Mouse (Mus musculus): ENCODE measurements around the gene Kdm8. TPM values are rescaled to one million over a fixed set of nuclear protein-coding genes. Genes with fewer than 3 reads are reported as not detected.

Gene Kdm8
- polyA plus RNA-seq, 1 experiment, result 5.5 TPM

DNA sequence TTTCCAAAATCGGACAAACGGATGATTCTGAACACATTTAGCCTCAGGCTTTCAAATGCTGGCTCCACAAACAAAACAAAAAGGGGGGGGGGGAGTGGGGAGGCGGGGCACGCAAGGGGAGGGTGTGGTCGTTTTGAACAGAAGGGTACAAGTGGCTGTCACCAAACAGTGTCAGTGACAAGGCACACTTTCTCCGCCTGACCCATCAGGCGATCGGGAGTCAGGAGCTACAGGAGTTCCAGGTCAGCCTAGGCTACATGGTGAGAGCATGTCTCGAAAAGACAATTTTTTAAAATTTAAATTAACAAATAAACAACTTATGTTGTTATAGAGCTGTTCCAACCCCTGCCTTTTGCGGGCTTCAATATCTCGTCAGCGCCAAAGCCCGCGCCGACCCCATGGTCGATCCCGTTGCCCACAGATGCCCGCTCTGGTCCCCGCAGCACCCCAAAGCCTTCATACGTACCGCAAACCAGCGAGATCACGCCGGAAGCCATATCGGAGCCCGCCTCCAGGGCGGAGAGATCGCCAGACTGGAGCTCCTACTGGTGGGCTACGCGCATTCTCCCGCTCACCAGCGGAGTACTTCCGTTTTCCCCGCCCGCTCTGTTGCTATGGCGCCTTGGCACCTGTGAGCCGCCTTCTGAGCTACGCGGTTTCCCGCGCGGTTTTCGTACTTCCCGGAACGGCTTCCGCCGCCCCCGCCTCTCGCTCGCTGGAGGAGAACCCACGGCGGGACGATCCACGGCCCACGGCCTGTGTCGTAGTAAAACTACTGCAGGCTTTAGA is 46.7 kb downstream of the Kdm8 start, which contains the start of gene Nsmce1:
Nsmce1 (minus strand) TSS at position 650 of the 789 bp plus-strand sequence.
- peak within 1 kb of the TSS; percentile 59 for H3K4me3 ChIP-seq (ENCODE audit: insufficient read depth, low read length)
- H3K4me1 ChIP-seq (ENCODE audit: control insufficient read depth, insufficient read depth, low read length), result peaks cover 1% of the 10 kb centered on the region; the same call in 1 of the 2 replicates
- TF ChIP-seq CTCF (IDR thresholded peaks at IDR 0.05; ENCODE audit: extremely low read depth, insufficient read depth, low read length) (no peak), POLR2A (IDR thresholded peaks at IDR 0.05; ENCODE audit: extremely low read depth, insufficient read depth, low read length) (peak; percentile 74)
- H3K27ac ChIP-seq (ENCODE audit: insufficient read depth, low read length), result peak within 1 kb of the TSS; percentile 54

DNA sequence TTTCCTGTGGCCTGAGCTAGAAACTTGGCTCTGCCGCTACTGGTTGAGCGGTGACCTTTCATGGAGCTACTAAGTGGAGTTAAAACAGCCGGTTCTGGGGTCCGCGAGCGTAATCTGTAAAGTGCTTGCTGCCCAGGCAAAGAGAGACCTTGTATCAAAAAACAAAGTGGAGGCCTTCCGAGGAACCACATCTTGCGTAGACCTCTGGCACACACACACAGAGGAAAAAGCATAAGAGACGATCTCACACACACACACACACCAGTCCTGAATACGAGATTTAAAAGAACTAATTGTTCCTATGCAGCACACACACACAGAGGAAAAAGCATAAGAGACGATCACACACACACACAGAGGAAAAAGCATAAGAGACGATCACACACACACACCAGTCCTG is 47.3 kb downstream of the Kdm8 start:
- TF ChIP-seq CTCF (IDR thresholded peaks at IDR 0.05; ENCODE audit: extremely low read depth, insufficient read depth, low read length), result no peak
- Histone ChIP-seq H3K4me3 (ENCODE audit: insufficient read depth, low read length) (peak overlapping the region; percentile 59), H3K27ac (ENCODE audit: insufficient read depth, low read length) (peak overlapping the region; percentile 54), H3K4me1 (ENCODE audit: control insufficient read depth, insufficient read depth, low read length) (peaks cover 1% of the 10 kb centered on the region; the same call in 1 of the 2 replicates)

DNA sequence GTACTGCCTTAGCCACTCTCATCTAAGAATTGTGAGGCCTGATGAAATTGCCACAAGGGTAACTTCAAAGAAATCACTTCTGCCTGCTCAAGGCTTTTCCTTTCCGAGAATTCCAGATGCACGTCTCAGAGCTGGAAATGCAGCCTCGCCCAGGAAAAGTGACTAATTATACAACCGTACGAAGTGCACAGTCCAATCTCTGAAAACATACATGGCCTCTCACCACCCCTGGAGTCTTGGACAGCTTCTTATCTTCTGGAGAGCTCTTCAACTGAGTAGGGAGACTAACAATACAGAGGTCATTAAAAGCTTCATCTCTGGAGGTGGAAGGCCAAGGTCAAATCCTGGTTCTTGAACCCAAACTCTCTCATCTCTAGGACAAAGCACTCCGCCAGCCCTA is 48.1 kb downstream of the Kdm8 start:
- TF ChIP-seq POLR2A (IDR thresholded peaks at IDR 0.05; ENCODE audit: extremely low read depth, insufficient read depth, low read length) (no peak), CTCF (IDR thresholded peaks at IDR 0.05; ENCODE audit: extremely low read depth, insufficient read depth, low read length) (no peak)
- H3K4me1 ChIP-seq (ENCODE audit: control insufficient read depth, insufficient read depth, low read length), result peaks cover 1% of the 10 kb centered on the region; the same call in 1 of the 2 replicates
- no peak overlapping the region for H3K4me3 ChIP-seq (ENCODE audit: insufficient read depth, low read length)
- H3K27ac ChIP-seq (ENCODE audit: insufficient read depth, low read length), result no peak overlapping the region

DNA sequence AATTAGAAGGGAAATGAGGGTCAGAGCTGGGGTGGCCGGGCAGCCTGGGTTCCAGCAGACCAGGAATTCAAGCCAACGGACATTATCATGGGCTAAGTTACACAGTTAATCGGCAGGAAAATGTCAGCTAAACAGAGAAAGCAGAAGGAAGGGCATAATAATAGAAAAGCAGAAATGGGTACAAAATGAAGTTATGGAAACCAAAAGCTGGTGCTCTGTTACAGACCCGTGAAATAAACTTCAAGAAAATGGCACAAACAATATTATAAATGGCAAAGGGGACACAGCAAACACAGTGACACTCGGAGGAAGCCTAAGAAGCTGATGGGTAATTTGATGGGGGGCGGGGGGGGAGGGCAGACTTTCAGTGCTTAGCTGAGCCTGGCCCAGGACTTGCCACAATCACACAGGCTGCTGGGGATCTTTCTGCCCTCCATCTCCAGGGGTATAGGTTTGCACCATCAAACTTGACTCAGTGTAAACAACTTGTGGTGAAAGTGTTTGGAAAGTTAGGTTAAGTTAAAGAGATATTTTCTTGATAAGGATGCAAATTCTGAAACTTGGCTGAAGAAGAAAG is 51.5 kb downstream of the Kdm8 start:
- no peak for TF ChIP-seq POLR2A (IDR thresholded peaks at IDR 0.05; ENCODE audit: extremely low read depth, insufficient read depth, low read length)
- TF ChIP-seq CTCF (IDR thresholded peaks at IDR 0.05; ENCODE audit: extremely low read depth, insufficient read depth, low read length), result no peak
- Histone ChIP-seq H3K27ac (ENCODE audit: insufficient read depth, low read length) (no peak overlapping the region), H3K4me3 (ENCODE audit: insufficient read depth, low read length) (no peak overlapping the region), H3K4me1 (ENCODE audit: control insufficient read depth, insufficient read depth, low read length) (no peaks in the 10 kb centered on the region)

DNA sequence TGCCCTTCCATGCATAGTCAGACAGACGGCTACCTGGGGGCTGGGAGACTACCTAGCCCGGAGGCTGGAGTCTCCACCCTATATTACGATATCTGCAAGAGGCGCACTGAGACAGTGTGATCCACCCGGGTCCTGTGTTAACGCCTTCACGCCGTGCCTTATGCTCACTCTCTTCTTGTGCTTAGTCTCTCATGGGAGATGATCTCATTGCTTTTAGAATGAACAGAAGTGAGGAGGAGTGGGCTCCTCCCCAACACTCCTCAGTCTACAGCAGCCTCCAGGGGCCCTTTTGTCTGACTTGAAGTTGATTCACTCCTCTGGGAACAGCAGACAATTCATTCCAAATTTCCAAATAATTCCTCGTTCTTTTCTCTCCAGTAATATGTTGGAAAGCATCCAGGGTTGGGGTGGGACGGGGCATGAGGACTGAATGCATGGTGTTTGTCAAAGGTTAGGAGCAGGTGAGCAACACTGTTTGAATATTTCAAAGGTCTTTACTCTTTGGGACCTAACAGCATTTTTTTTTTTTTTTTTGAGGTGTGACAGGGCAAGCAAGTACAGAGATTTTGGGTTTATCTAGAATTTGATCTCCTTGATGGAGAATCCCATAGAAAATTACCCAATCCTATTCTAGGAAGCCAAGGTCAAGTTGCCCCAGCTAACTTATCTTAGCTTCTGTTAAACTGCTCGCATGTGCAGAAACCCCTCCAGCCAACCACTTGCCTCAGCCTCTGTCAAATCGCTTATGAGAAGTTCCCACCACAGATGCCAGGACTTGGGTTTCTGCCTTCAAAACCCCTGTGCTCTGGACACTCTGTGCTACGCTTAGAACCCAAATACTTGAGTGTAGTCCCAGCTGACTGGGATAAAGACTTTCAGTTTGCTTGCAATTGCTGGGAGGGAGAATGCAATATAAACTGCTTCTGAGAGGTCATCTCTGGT is 55.7 kb downstream of the Kdm8 start:
- Histone ChIP-seq H3K4me3 (ENCODE audit: insufficient read depth, low read length) (no peak overlapping the region), H3K4me1 (ENCODE audit: control insufficient read depth, insufficient read depth, low read length) (no peaks in the 10 kb centered on the region), H3K27ac (ENCODE audit: insufficient read depth, low read length) (no peak overlapping the region)
- TF ChIP-seq POLR2A (IDR thresholded peaks at IDR 0.05; ENCODE audit: extremely low read depth, insufficient read depth, low read length) (no peak), CTCF (IDR thresholded peaks at IDR 0.05; ENCODE audit: extremely low read depth, insufficient read depth, low read length) (no peak)

DNA sequence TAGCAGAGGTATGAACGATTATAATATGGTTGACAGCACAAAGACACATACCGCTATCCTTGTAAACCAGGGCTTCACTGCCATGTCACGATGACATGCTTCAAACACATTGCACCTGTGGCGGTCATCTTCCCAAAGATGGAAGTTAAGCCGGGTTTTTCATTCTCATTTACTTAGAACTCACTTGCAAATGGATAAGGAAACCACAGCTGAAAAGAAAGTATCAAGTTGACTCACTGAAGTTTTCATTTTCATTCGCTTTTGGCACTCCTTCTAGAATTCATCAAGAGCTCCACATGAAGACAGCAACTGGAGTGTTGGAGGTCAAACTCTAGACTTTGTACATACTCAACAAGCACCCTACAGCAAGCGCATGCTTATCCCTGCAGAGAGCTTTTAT is 56.4 kb downstream of the Kdm8 start:
- Histone ChIP-seq H3K27ac (ENCODE audit: insufficient read depth, low read length) (no peak overlapping the region), H3K4me3 (ENCODE audit: insufficient read depth, low read length) (no peak overlapping the region), H3K4me1 (ENCODE audit: control insufficient read depth, insufficient read depth, low read length) (no peaks in the 10 kb centered on the region)
- TF ChIP-seq POLR2A (IDR thresholded peaks at IDR 0.05; ENCODE audit: extremely low read depth, insufficient read depth, low read length), result no peak
- no peak for TF ChIP-seq CTCF (IDR thresholded peaks at IDR 0.05; ENCODE audit: extremely low read depth, insufficient read depth, low read length)

DNA sequence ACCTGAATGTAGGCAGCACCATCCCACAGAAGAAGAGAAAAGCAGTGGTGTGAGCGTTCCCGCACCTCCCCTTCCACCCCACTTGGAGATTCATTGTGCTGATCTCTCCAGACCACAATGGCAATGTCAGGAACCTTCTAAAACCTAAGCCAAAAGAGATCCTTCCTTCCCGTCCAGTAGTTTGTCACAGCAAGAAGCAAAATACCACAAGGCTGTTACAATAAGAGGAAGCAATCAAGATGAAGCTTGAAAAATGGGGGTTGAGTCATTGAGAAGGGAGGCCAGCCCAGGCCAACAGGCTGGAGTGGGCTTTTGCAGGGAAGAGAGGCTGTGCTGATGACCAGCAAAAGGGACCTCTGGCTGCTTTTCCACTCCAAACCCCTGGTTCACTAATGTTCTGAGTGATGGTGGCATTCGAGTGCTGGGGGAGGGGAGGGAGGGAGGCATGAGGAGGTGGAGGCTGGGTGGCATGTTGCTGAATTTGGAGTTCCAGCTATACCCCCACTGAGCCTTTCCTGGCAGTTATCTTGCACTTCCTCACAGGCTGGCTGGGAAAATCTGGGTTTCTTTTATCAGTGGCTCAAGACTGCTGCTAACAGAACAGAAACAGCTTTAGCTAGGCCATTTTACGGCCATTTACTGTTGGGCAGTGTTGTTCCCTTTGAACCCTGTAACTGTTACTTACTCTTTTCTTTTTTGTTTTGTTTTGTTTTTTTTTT is 59.1 kb downstream of the Kdm8 start:
- TF ChIP-seq CTCF (IDR thresholded peaks at IDR 0.05; ENCODE audit: extremely low read depth, insufficient read depth, low read length) (no peak), POLR2A (IDR thresholded peaks at IDR 0.05; ENCODE audit: extremely low read depth, insufficient read depth, low read length) (no peak)
- no peak overlapping the region for H3K4me3 ChIP-seq (ENCODE audit: insufficient read depth, low read length)
- H3K27ac ChIP-seq (ENCODE audit: insufficient read depth, low read length), result no peak overlapping the region
- no peaks in the 10 kb centered on the region for H3K4me1 ChIP-seq (ENCODE audit: control insufficient read depth, insufficient read depth, low read length)

DNA sequence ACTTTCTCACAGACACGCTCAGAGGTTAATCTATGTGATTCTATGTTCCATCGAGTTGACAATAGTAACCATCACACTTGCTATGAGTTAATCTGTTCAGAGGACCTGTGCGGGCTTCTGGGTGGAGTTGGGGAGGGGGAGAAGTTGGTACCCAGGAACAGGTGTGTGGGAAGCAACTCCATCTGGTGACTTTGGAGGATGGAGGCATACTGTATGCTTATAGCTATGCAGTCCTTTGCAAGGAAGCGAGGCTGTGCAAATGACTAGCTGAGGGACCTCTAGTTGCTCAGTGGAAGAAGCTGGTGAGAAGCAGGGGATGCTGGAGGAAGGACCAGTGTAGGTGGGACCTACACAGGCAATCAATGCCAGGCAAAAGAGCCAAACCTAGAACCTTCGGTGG is 60.1 kb downstream of the Kdm8 start:
- no peak overlapping the region for H3K27ac ChIP-seq (ENCODE audit: insufficient read depth, low read length)
- no peak overlapping the region for H3K4me3 ChIP-seq (ENCODE audit: insufficient read depth, low read length)
- no peak for TF ChIP-seq CTCF (IDR thresholded peaks at IDR 0.05; ENCODE audit: extremely low read depth, insufficient read depth, low read length)
- TF ChIP-seq POLR2A (IDR thresholded peaks at IDR 0.05; ENCODE audit: extremely low read depth, insufficient read depth, low read length), result no peak
- H3K4me1 ChIP-seq (ENCODE audit: control insufficient read depth, insufficient read depth, low read length), result no peaks in the 10 kb centered on the region

DNA sequence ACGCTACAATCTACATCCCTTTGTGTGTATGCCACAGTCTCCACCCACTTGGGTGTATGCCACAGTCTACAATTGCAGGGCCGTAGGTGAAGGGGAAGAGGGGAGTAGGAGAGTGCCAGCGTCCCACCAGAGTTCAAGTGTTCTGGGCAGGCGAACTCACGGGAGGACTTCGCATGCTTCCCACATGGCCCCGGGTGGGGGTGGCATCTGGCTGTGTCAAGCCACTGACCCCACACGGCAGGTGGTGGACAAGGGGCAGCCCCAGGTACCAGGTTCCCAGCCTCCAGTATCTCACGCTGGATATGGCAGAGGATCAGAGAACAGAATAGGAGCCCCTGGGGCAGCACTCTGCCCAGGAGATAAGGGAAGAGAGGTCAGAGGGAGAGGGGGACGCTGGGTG is 61.1 kb downstream of the Kdm8 start:
- Histone ChIP-seq H3K4me1 (ENCODE audit: control insufficient read depth, insufficient read depth, low read length) (no peaks in the 10 kb centered on the region), H3K27ac (ENCODE audit: insufficient read depth, low read length) (no peak overlapping the region), H3K4me3 (ENCODE audit: insufficient read depth, low read length) (no peak overlapping the region)
- TF ChIP-seq CTCF (IDR thresholded peaks at IDR 0.05; ENCODE audit: extremely low read depth, insufficient read depth, low read length) (no peak), POLR2A (IDR thresholded peaks at IDR 0.05; ENCODE audit: extremely low read depth, insufficient read depth, low read length) (no peak)

All from cortical plate, adult 2 months (tissue).